Mouse (Mus musculus) midbrain, embryonic 14.5 days (tissue): ENCODE measurements around the gene Pld1. TPM values are rescaled to one million over a fixed set of nuclear protein-coding genes. Genes with fewer than 3 reads are reported as not detected.
A peak's percentile ranks its signal among the peaks of the same experiment; 100 is the strongest.

ENCODE experiments used
- ATAC-seq: fragments of 200-750 bp; cut with Nextera tagmentation; 2 replicates; pipeline ENCODE4 v1.8.0; 2017; ENCODE audit warnings: moderate number of reproducible peaks, moderate library complexity; ENCODE audit not compliant: low FRiP score, low TSS enrichment
- DNase-seq: peaks from one replicate; pipeline ENCODE4 v3.0.0-alpha.2; 2015
- H3K27ac ChIP-seq: fragments of 300-500 bp; sonication (generic); replicated peaks from 2 replicates; pipeline ENCODE4 v1.5.1; 2014; ENCODE audit warnings: mild to moderate bottlenecking, low read depth, low read length, moderate library complexity
- H3K27me3 ChIP-seq: fragments of 300-500 bp; sonication (generic); 2 replicates; pipeline ENCODE4 v1.6.1; 2014; ENCODE audit warnings: low read length, control low read depth, mixed read lengths; ENCODE audit not compliant: control insufficient read depth, insufficient read depth
- H3K36me3 ChIP-seq: fragments of 300-500 bp; sonication (generic); 2 replicates; pipeline ENCODE4 v1.6.1; 2014; ENCODE audit warnings: low read length, control low read depth; ENCODE audit not compliant: control insufficient read depth, insufficient read depth
- H3K4me1 ChIP-seq: fragments of 300-500 bp; sonication (generic); 2 replicates; pipeline ENCODE4 v1.6.1; 2014; ENCODE audit warnings: mild to moderate bottlenecking, antibody characterized with exemption, low read length, control low read depth; ENCODE audit not compliant: control insufficient read depth, insufficient read depth
- H3K4me2 ChIP-seq: fragments of 300-500 bp; sonication (generic); 2 replicates; pipeline ENCODE4 v1.6.1; 2014; ENCODE audit warnings: mild to moderate bottlenecking, low read length, moderate library complexity
- H3K4me3 ChIP-seq: fragments of 300-500 bp; sonication (generic); replicated peaks from 2 replicates; pipeline ENCODE4 v1.5.1; 2014; ENCODE audit warnings: low read depth, low read length
- H3K9ac ChIP-seq: fragments of 300-500 bp; sonication (generic); replicated peaks from 2 replicates; pipeline ENCODE4 v1.6.1; 2014; ENCODE audit warnings: mild to moderate bottlenecking, low read length, moderate library complexity
- H3K9me3 ChIP-seq: fragments of 300-500 bp; sonication (generic); 2 replicates; pipeline ENCODE4 v1.6.1; 2016; ENCODE audit warnings: low read length, control low read depth, mixed read lengths; ENCODE audit not compliant: control insufficient read depth
- WGBS: fragments of 180-500 bp; shearing (Covaris S2); extraction: QIAGEN DNeasy Blood & Tissue Kit; methylation state at CpG from one replicate; pipeline ENCODE4 v1.1.7; 2014; 5-methylcytosine and 5-hydroxymethylcytosine counted together
- polyA plus RNA-seq: library from polyadenylated mRNA; unstranded; fragments of >200 nt; fragmentation: Nextera tagmentation; extraction: Ambion mirVana; gene quantifications from 2 replicates; pipeline ENCODE4 v1.2.1, GENCODE M21; 2014

Pld1 gene
- polyA plus RNA-seq, 1 experiment from 2014 or later = 5.4 TPM

DNA sequence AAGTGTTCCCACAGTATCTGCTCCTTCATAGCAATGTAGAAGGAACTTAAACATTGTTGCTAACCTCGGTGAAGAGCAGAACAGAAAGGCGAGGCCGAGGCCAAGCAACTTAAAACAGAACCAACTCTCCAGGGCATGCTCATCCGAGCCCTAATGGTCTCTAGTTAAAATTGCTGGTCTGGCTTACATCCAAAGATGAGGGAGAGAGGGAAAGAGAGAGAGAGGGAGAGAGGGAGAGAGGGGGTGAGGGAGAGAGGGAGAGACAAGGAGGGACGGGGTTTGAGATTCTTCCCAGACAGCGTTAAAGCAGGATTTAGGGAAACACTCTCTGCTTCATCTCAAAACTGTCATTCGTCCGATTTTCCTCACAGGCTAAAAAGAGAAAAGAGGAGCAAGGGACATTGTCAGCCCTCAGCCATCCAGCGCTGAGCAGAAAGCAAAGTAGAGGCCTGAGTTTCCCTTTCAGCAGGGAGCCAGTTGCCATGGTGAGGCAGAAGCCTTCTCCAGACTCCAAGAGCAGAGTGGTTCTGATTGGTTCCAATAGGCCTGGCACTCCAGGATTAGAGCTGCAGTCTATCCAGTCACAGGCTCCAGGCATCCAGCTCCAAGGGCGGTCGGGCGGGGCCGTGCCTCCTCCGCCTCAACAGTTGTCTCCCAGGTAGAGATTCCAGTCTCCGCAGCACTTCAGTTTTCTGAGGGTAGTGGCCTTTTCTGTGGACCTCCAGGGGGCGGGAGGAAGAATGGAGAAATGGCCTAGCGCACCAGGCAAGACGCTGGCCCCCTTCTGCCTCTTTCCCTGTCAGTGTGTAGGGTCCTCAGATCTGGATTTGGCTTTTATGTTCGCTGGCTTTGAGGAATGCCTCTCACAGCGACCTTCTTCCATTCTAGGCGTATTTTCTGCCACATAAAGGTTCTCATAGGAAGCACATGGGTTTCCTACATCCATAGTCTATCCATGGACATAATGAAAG, 237.8 kb downstream of the Pld1 start:
- H3K4me2 ChIP-seq = peak overlapping the region; percentile 51
- DNase-seq (peak; percentile 90), ATAC-seq (peak; percentile 97)
- H3K9me3 ChIP-seq = no peaks in the 10 kb centered on the region
- H3K27me3 ChIP-seq = no peaks in the 10 kb centered on the region
- 2% methylated on average over 21 of the region's 21 CpGs for WGBS
- H3K9ac ChIP-seq = no peak overlapping the region
- H3K4me1 ChIP-seq = peaks cover 15% of the 10 kb centered on the region; the same call in 1 of the 2 replicates
- H3K27ac ChIP-seq = peak overlapping the region; percentile 47; the same call in 1 of the 2 replicates
- peak overlapping the region; percentile 9; the same call in 1 of the 2 replicates for H3K4me3 ChIP-seq
- H3K36me3 ChIP-seq = no peaks in the 10 kb centered on the region

DNA sequence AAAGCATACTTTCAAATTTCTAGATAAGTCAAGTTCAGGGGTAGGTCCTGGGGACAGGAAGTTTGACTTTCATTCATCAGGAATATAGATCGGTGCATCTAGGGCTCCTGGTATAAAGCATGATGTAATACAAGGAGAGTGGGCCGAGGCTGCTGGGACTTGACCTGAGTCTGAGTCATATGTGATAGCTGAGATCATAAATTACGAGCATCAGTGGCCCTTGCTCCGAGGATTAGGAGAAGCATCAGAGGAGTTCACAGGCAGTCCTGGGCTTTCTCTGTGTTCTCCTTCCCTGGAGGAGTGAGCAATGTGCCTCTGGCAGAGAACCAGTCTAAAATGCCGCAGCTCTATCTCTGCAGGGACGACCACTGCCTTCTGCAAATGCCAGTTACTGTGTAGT, 239.8 kb downstream of the Pld1 start:
- 87% methylated on average over 6 of the region's 6 CpGs for WGBS
- ATAC-seq = no peak
- Histone ChIP-seq H3K9me3 (no peaks in the 10 kb centered on the region), H3K4me2 (no peak overlapping the region), H3K36me3 (no peaks in the 10 kb centered on the region), H3K9ac (no peak overlapping the region), H3K4me3 (no peak overlapping the region), H3K4me1 (peaks cover 15% of the 10 kb centered on the region; the same call in 1 of the 2 replicates), H3K27ac (no peak overlapping the region), H3K27me3 (no peaks in the 10 kb centered on the region)
- DNase-seq = no peak

Other genes starting within 250 kb of the Pld1 start
- 6.7 and 8.1 TPM in 2 replicates for gene Fndc3b, start 227.4 kb upstream of the Pld1 start, polyA plus RNA-seq
- not detected in 2 replicates for gene Tmem212, start 42.3 kb upstream of the Pld1 start, polyA plus RNA-seq